Mouse (Mus musculus) natural killer cell, adult 2 months (primary cell): ENCODE results near the gene Hes1.

ENCODE experiments used
- DNase-seq, 2 experiments: peaks; one replicate each; pipeline ENCODE4 v3.0.0; 2022; ENCODE audit warnings: low spot score in 2 of 2

Gene Hes1

DNA sequence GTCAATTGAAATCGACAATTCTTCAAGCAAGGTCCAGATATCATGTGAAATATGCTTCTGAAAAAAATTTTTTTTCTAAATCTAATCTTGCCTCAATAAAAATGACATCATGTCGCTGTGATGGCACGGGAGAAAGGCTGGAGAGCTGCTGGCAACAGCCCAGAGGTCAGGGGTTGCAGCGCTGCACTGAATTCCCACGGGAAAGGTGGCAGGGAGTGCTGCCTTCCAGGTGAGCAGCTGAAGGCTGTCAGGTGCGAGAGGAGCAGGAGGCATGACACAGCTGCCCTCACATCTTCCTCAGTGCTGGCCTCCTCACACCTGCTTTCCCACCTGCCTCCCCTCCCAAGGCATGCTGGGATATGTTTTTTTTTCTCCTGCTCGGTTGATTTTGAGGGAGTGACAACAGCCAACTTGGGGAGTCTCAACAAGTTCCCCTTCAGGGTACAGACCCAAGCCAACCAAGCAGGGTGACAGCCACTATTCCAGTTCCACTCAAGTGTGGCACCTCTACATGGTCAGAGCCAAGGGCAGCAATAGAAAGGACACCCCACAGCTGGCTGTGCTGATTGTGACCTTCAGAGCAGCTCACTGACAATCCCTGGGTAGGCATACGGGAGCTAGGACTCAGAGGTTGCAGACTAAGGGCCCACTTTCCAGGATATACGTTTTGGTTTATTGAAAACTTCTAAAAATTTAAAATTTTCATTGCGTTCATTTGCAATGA is 13.3 kb upstream of the Hes1 start:
- DNase-seq: no peak

GRCm38 (mm10) chr16:30052271-30052670 is 11.9 kb upstream of the Hes1 start:
- DNase-seq: no peak

DNA sequence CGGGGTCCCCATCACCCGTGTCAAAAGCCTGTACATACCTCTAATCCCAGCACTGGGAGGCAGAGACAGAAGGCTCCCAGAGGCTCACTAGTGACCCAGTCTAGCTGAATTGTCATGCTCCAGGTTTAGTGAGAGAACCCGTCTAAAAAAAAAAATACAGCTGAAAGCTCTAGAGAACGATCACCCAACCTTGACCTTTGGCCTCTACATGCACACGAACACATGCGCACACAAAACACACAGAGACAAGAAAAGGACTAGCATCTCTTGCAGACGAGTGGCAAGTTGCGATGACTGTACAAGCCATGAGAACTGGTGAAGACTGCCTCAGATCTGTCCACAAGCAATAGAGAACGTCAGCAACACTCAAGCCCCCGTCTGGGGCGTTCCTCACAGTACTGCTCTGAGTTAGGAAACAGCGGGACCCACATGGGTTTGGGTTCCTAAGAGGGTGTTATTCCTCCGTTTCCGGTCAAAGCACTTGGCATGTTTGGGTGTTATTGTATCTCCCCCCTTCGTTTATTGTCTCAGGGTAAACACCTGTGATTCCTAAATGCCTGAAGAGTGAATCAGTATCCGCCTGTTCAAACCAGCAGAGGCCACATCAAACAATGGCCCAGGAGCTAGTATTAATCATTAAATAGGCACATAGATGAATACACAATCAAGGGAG is 11.2 kb upstream of the Hes1 start:
- DNase-seq: no peak

GRCm38 (mm10) chr16:30054541-30054940 is 9.6 kb upstream of the Hes1 start:
- DNase-seq: no peak

DNA sequence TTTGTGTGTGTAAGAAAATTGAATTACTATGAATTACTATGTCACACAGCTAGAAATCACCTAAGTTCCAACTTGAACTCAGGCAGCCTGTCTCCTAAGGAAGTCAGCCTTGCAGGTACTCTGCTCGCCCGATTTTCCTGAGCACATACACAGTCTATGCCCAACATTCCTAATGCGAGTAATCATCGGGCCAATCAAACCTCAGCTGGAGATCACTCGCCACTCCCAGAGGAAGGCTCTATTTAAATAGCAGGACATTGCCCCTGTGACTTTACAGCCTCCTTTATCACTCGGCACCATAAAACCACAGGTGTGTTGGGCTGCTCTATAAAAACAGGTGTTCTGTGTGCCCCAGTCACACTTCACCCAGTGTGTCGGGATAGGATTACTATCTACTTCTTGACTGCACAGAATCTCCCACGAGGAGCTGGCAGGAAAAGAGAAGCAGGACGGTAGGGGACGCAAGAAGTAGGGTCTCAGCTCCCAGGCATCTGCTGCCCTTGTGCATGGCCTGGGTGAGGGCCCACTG is 8.8 kb upstream of the Hes1 start:
- DNase-seq: no peak

DNA sequence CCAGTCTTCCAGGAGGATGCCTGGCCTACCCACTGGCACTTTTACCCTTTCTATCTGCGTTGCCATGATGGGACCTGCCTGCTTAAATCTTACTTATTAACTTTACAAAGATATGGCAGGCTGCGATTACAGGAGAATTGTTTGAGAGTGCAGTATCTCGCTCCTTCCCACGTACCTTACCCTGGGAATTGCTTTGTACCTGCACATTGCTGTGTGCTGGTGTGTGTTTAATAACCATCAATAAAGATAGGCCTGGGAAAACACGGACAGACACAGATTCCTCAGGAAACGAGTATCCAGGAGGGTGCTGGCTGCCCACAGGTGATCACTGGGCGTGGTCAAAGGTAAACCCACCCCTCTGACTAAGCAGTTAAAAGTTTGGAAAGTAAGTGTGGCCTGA is 8.3 kb upstream of the Hes1 start:
- DNase-seq: no peak

- DNase-seq: no peak
These were observed 7.3 kb upstream of the Hes1 start for GRCm38 (mm10) chr16:30056906-30057305.

DNA sequence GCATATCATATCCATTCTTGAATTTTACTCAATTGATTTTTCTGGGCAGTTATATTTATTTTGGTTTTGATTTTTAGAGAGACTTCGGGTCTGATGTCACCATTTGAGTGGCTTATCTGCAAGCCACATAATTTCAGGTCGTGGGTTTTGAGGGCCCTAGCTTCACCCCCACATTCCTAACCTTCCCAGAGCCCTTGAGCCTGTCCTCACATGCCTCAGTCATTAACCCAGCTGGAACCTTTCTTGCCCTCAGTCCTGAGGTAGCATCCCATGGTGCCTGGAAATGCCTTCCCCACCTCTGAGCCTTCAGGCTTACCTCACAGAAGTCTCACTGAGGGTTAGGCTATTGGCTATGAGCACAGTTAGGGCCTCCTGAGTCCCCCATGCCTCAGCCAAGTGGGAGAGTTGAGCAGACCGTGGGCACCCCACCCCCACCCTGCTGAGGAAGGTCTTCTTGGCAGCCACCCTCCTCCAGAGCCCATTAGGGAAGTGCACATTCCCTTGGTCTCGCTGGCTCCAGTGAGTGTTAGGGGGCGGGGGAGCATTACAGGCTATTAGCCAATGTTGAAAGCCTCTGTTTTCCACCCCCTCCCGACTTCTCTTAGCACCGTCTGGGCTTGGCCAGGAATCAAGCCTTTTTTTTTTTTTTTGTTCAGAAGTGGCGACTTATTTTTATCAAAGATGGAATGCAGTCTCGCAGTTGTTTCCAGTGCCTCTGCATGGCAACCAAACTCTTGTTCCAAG is 5.0 kb upstream of the Hes1 start:
- no peak for DNase-seq

DNA sequence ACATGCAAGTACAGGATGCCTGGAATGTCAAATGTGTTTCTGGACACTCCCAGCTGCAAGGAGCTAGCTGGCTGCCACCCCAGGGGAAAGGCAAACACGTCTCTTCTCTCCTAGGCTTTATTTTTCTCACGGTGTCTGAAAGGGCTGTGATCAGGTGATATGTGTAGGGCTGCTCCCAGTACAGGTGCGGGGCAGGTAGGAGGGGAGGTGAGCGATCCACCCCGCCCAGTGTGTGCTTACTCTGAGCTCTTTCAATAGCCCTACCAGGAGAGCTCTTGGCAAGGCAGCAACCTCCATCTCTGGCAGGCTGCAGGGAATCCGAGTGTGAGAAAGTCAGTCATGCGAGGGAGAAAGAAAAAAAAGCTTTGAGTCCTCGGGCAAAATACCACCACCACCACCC is 3.8 kb upstream of the Hes1 start:
- no peak for DNase-seq

GRCm38 (mm10) chr16:30062242-30063030 is 1.7 kb upstream of the Hes1 start:
- DNase-seq: no peak

- DNase-seq: peak; percentile 32 to 55
These were observed 883 bp upstream of the Hes1 start for GRCm38 (mm10) chr16:30063121-30063881.

GRCm38 (mm10) chr16:30064613-30065012 is 429 bp downstream of the Hes1 start:
- no peak for DNase-seq

DNA sequence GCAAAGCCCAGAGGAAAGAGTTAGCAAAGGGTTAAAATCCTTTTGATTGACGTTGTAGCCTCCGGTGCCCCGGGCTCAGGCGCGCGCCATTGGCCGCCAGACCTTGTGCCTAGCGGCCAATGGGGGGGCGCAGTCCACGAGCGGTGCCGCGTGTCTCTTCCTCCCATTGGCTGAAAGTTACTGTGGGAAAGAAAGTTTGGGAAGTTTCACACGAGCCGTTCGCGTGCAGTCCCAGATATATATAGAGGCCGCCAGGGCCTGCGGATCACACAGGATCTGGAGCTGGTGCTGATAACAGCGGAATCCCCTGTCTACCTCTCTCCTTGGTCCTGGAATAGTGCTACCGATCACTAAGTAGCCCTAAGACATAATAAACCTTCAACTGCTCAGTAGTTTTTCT is 893 bp downstream of the Hes1 start:
- DNase-seq: peak; percentile 49 to 81

DNA sequence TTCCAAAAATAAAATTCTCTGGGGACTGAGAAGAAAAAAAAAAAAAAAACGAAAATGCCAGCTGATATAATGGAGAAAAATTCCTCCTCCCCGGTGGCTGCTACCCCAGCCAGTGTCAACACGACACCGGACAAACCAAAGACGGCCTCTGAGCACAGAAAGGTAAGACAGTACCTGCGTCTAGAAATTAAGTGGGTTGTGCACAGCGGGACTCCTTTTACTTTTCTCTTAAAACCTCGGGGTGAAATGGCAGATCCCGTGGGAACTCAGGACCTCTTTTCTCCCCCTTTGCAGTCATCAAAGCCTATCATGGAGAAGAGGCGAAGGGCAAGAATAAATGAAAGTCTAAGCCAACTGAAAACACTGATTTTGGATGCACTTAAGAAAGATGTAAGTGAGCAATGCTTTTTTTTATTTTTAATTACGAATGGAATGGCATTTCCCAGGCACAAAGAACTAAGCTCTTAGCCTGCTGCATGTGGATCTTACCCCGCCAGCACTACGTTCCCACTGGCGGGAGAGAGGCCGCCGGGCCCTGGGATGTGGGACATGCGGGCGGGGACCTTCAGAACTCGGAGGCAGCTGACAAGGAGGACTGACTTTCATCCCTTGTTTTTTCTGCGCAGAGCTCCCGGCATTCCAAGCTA is 1.5 kb downstream of the Hes1 start:
- DNase-seq: no peak

DNA sequence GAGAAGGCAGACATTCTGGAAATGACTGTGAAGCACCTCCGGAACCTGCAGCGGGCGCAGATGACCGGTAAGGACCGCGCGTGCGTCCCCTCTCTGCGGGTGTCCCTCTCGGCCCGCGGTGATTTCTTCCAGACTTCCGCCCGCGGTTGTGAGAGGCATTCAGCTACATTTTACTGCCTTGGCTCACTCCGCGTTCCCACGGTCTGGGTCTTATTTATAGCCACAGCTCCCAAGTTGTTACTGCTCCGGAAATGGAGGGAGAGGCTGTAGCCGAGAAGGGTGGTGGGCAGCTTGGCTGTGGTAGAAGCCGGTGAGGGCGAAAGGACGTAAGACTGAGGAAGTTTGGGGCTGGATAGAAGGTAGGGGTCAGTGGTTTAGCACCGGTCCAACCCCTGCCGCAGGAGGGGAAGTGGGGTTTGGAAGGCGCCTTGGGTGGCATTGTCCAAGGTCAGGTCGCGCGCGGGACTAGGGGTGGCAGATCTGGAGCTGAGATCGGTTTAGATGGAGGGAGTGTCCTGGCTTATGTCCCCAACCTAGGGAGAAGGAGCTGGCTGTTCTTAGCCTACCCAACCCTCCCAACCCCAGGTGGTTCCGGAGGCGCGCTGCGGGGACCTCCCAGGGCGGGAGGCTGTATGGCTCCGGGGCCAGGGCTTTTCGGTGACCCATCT is 2.1 kb downstream of the Hes1 start:
- no peak for DNase-seq

- DNase-seq: peak; percentile 88 to 91
These were observed 2.7 kb downstream of the Hes1 start for GRCm38 (mm10) chr16:30066852-30067301.

DNA sequence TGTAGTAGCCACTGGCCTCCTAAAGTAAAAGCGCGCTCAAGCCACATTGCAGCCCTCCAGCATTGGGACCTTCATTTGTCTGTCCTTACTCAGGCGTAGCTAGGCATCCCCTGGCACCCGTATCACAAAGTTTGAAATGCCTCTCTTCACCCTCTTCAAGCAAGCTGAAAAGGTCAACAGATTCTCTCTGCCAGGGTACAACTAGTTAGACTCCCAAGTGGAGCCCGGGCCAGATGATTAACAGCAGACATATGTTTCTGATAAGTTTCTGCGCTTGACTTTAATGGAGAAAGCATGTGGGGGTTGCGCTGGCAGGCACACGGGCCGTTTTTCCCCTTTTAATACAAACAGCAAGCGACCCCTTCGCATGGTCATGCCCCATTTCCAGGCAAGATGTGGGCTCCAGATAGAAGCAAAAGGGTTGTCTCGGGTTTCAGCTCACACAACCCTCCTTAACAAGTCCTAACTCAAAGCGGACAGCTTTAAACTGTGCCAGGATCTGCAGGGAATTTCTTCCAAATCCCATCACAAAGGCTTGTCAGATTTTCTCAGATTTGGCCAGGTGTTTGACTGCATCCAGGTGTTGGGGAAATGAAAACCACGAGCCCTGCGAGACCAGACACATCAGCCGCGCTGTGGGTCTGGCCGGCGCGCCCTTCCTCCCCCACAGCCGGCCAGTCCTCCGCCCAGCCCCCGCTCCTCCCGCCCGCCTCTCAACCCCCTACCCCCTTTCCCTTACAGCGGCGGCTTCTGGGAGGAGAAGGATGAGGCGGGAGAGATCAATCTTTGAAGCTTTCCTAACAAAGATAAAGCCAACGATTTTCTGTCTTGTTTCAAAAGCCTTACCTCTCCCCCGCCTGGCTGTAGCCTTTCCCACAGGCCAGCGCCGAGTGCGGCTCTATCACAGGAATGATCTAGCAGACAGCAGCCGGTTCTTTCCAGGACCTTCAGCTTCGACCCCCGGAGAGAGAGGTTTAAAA is 4.1 kb downstream of the Hes1 start:
- no peak for DNase-seq

GRCm38 (mm10) chr16:30069580-30069949 is 5.4 kb downstream of the Hes1 start:
- no peak for DNase-seq
